8 mouse cellular contexts compared by ENCODE assay signal in the genomic region with DNA sequence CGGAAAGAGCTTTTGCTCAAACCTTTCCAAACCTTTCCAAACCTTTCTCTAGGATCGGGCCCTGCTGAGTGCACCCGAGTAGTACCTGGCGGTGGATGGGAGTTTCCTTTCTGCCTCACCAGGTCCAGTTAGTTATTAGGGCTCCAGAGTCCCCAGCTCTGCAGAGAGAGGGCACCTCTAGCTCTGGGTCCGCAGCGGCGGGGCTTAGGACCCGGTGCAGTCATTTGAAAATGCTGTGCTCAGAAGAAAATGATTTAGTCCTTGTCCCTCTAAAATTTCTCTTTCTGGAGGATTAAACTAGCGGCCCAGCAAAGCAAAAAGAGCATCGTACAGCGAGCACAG. TPM values are rescaled to one million over a fixed set of nuclear protein-coding genes. Genes with fewer than 3 reads are reported as not detected.
DNase-seq lines count a peak whose midpoint lies in the region; ATAC-seq lines count a peak whose summit lies in the region.

No protein-coding gene starts in this region.

- no peaks in the 10 kb centered on the region for H3K36me3 ChIP-seq in erythroblast, embryonic 14.5 days (ENCODE audit: control insufficient read depth)
- no peaks in the 10 kb centered on the region for H3K36me3 ChIP-seq in neural tube, embryonic 11.5 days (ENCODE audit: control insufficient read depth, insufficient read depth, low read length)
- H3K36me3 ChIP-seq in intestine, embryonic 14.5 days (ENCODE audit: control insufficient read depth, insufficient read depth, low read length), result no peaks in the 10 kb centered on the region
- no peaks in the 10 kb centered on the region for H3K36me3 ChIP-seq in midbrain, embryonic 14.5 days (ENCODE audit: control insufficient read depth, insufficient read depth, low read length)

- peaks cover 23% of the 10 kb centered on the region for H3K27me3 ChIP-seq in erythroblast, embryonic 14.5 days (ENCODE audit: control insufficient read depth)
- H3K27me3 ChIP-seq in neural tube, embryonic 11.5 days (ENCODE audit: control insufficient read depth, insufficient read depth, low read length), result 0 out of 2 replicates have a peak, but pooled peaks cover 2% of the 10 kb centered on the region
- peaks cover 21% of the 10 kb centered on the region for H3K27me3 ChIP-seq in intestine, embryonic 14.5 days (replicated peaks; ENCODE audit: control insufficient read depth, insufficient read depth, low read length)
- H3K27me3 ChIP-seq in midbrain, embryonic 14.5 days (ENCODE audit: control insufficient read depth, insufficient read depth, low read length), result peaks cover 3% of the 10 kb centered on the region; the same call in 1 of the 2 replicates

- H3K4me1 ChIP-seq in erythroblast, embryonic 14.5 days (ENCODE audit: control insufficient read depth), result no peaks in the 10 kb centered on the region
- H3K4me1 ChIP-seq in neural tube, embryonic 11.5 days (ENCODE audit: control insufficient read depth, insufficient read depth, low read length), result no peaks in the 10 kb centered on the region
- no peaks in the 10 kb centered on the region for H3K4me1 ChIP-seq in intestine, embryonic 14.5 days (replicated peaks; ENCODE audit: control insufficient read depth, insufficient read depth, low read length)
- no peaks in the 10 kb centered on the region for H3K4me1 ChIP-seq in midbrain, embryonic 14.5 days (ENCODE audit: control insufficient read depth, insufficient read depth, low read length)

- DNase-seq in neural tube, embryonic 11.5 days (ENCODE audit: low spot score), result peak; percentile 37
- DNase-seq in neural tube, embryonic 10.5 days (ENCODE audit: extremely low spot score, low spot score), result no peak
- DNase-seq in intestine, embryonic 14.5 days (ENCODE audit: low spot score), result no peak
- peak; percentile 65 for DNase-seq in midbrain, embryonic 14.5 days
- DNase-seq in urinary bladder, postnatal 14 days (ENCODE audit: low spot score), result no peak
- no peak for DNase-seq in urinary bladder, postnatal 25 days (ENCODE audit: low spot score)

- WGBS in neural tube, embryonic 11.5 days, result 6% methylated on average over 11 of the region's 11 CpGs
- 6% methylated on average over 11 of the region's 11 CpGs for WGBS in intestine, embryonic 14.5 days
- WGBS in midbrain, embryonic 14.5 days, result 2% methylated on average over 11 of the region's 11 CpGs

- peak overlapping the region; percentile 69 for H3K4me2 ChIP-seq in neural tube, embryonic 11.5 days (ENCODE audit: low read depth)
- H3K4me2 ChIP-seq in intestine, embryonic 14.5 days (ENCODE audit: low read length), result peak overlapping the region; percentile 88
- peak overlapping the region; percentile 79 for H3K4me2 ChIP-seq in midbrain, embryonic 14.5 days (ENCODE audit: low read length)

- H3K27ac ChIP-seq in neural tube, embryonic 11.5 days (ENCODE audit: low read depth, low read length), result no peak overlapping the region; the same call in 1 of the 2 replicates
- H3K27ac ChIP-seq in intestine, embryonic 14.5 days (ENCODE audit: low read depth), result 0 out of 2 replicates have a peak overlapping the region, but pooled peaks have one; percentile 22
- peak overlapping the region; percentile 90 for H3K27ac ChIP-seq in midbrain, embryonic 14.5 days (replicated peaks; ENCODE audit: low read depth, low read length)

- H3K9me3 ChIP-seq in erythroblast, embryonic 14.5 days (ENCODE audit: control insufficient read depth, low read length), result peaks cover 2% of the 10 kb centered on the region; the same call in 1 of the 2 replicates
- H3K9me3 ChIP-seq in neural tube, embryonic 11.5 days (ENCODE audit: control insufficient read depth, low read length), result no peaks in the 10 kb centered on the region
- no peaks in the 10 kb centered on the region for H3K9me3 ChIP-seq in intestine, embryonic 14.5 days (ENCODE audit: control insufficient read depth, low read length)
- no peaks in the 10 kb centered on the region for H3K9me3 ChIP-seq in midbrain, embryonic 14.5 days (ENCODE audit: control insufficient read depth, low read length)

- H3K4me3 ChIP-seq in erythroblast, embryonic 14.5 days (replicated peaks), result peak overlapping the region; percentile 54
- H3K4me3 ChIP-seq in neural tube, embryonic 11.5 days (ENCODE audit: low read depth, low read length), result peak overlapping the region; percentile 61
- peak overlapping the region; percentile 55 for H3K4me3 ChIP-seq in intestine, embryonic 14.5 days (ENCODE audit: low read depth, low read length)
- peak overlapping the region; percentile 85 for H3K4me3 ChIP-seq in midbrain, embryonic 14.5 days (replicated peaks; ENCODE audit: low read depth, low read length)

- peak overlapping the region; percentile 64 for H3K9ac ChIP-seq in neural tube, embryonic 11.5 days (ENCODE audit: low read length)
- peak overlapping the region; percentile 44 for H3K9ac ChIP-seq in intestine, embryonic 14.5 days (ENCODE audit: low read length)
- peak overlapping the region; percentile 90 for H3K9ac ChIP-seq in midbrain, embryonic 14.5 days (replicated peaks; ENCODE audit: low read length)

- ATAC-seq in erythroblast, adult 5-6 weeks (replicated peaks; ENCODE audit: low FRiP score, poor library complexity, severe bottlenecking), result no peak
- peak; percentile 49; the same call in 1 of the 2 replicates for ATAC-seq in neural tube, embryonic 11.5 days (ENCODE audit: insufficient read depth, low FRiP score, low TSS enrichment)
- ATAC-seq in intestine, embryonic 14.5 days (replicated peaks; ENCODE audit: low FRiP score, low TSS enrichment, low read depth), result peak; percentile 51
- peak; percentile 72 for ATAC-seq in midbrain, embryonic 14.5 days (ENCODE audit: low FRiP score, low TSS enrichment)

RNA-seq across cellular contexts. Expression of gene Lin7a, which starts 1.3 kb away (rescaled TPM):
- not detected in 2 replicates for polyA plus RNA-seq in erythroblast, embryonic 14.5 days (2012)
- not detected in 2 replicates for total RNA-seq in erythroblast, adult 5-6 weeks (2015; ENCODE audit: low replicate concordance)
- not detected in 2 replicates for total RNA-seq in erythroblast, adult 5-6 weeks (2017; ENCODE audit: low replicate concordance)
- polyA plus RNA-seq in neural tube, embryonic 11.5 days (2014; fragmentation: Nextera tagmentation; extraction: Ambion mirVana), result 24.0 and 26.1 TPM in 2 replicates
- polyA plus RNA-seq in intestine, embryonic 14.5 days (2014; fragmentation: Nextera tagmentation; extraction: Ambion mirVana), result 5.9 and 7.7 TPM in 2 replicates
- 37.0 and 40.3 TPM in 2 replicates for polyA plus RNA-seq in midbrain, embryonic 14.5 days (2014; fragmentation: Nextera tagmentation; extraction: Ambion mirVana)

Comparison
In these comparisons a context has a peak if more than half of its experiments do, and no peak if none do; other contexts are left out.
1. DNase-seq: peak in neural tube, embryonic 11.5 days (single experiment) and midbrain, embryonic 14.5 days (single experiment); none in neural tube, embryonic 10.5 days (single experiment), intestine, embryonic 14.5 days (single experiment), urinary bladder, postnatal 14 days (single experiment) and urinary bladder, postnatal 25 days (single experiment).
2. Peak in every context shown above with its lines, with median percentiles within 50 percentile points of each other: H3K4me3 ChIP-seq, H3K4me2 ChIP-seq and H3K9ac ChIP-seq.